Mouse (Mus musculus) erythroblast, embryonic 14.5 days (primary cell): Measurements from ENCODE around the gene Tprg.

Experiments
- GATA1 ChIP-seq: IDR thresholded peaks from 2 replicates; pipeline ENCODE4 v1.6.1; 2012; ENCODE audit warnings: low read length, inconsistent platforms, mixed read lengths
- TAL1 ChIP-seq: IDR thresholded peaks from 3 replicates; pipeline ENCODE4 v1.6.1; 2012; ENCODE audit warnings: low read length, inconsistent platforms, mixed read lengths

DNA sequence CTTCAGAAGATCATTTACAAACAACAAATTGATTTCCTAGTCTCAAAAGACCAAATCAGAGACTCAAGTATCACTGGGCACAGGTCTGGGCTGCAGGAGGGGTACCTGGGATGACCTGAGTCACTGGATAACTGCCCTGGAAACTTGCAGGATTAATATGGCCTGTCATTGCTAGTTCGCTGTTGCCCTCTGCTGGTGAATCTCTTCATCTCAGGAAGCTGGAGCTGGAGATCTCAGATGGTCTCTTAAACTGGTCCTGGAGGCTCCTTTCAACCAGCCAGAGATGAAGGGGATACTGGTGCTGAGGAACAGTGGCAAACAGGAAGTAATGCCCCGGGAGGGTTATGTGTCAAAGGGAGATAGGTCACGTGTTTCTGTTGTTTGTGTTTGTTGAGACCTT lies 63.0 kb downstream of the Tprg start:
- no peak for TF ChIP-seq TAL1
- TF ChIP-seq GATA1: no peak
